Mouse (Mus musculus) spleen, postnatal 10 days (tissue): ENCODE data around the gene Pgm2.

ENCODE experiments used
- DNase-seq, 2 experiments: peaks; one replicate each; pipeline ENCODE4 v3.0.0; 2021 to 2022; ENCODE audit warnings: low spot score in 2 of 2

Gene Pgm2

GRCm38 (mm10) chr5:64092748-64093292, at the start of gene Pgm2:
Gene Pgm2 (plus strand): TSS chr5:64092950.
- peak; percentile 76 to 87 for DNase-seq

GRCm38 (mm10) chr5:64043694-64044453, 48.9 kb upstream of the Pgm2 start:
- no peak for DNase-seq

- DNase-seq = peak in 1 of 2 experiments; percentile 25
These were observed 48.0 kb upstream of the Pgm2 start for GRCm38 (mm10) chr5:64044790-64045189.

GRCm38 (mm10) chr5:64045502-64045901, 47.2 kb upstream of the Pgm2 start:
- no peak for DNase-seq

DNA sequence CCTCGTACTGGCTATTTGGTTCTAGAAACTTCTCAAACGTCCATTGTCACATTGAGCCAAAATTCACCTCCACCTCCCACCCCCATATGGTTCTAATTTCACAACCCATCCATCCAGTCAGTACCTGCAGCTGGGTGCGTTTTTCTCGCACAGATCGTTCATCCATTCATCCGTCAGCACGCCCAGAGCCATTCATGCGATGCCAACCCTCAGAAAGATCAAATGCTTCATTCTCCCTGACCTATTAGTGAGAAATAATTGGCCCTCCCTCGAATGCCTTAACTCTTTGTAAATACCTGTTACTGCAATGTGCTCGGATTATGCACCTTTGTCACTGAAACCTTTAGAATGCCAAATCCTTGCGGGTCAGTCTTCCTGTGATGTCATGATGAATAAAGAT, 45.8 kb upstream of the Pgm2 start:
- no peak for DNase-seq

DNA sequence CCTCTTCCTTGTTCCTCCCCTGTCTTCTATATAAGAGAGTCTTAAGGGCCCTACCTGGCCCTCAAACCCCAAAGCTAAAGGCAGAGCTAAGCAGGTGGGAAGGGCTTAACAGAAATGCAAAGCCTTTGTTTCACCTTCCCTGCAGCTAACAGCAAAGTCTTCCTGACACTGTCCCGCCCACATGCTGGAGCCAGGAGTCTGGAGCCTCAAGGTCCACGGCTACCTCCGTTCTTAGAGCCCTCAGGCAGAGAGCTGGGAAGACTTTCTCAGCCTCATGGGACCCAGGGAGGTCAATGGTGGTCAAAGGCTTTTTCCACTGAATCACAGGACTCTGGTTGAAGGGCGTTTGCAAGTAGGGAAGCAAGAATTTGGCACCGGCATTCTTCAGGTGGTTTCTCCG, 44.8 kb upstream of the Pgm2 start:
- DNase-seq = no peak

DNA sequence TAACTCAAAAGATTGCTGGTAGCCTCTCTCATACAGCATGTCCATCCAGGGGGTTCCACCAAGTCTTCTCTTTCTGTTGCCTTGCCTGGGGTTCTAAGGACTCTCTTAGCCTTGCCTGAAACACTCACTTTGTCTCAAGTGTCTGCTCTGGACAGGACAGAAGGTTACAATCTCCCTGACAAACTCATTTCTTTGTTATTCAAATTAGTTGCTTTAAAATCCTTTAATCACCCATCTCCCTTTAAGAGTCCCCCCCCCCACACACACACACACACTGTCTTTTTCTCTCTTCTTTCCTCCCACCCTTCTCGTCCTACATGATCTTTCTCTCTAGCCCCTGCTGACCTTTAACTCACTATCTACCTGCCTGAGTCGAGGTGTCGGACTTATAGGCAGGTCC, 44.1 kb upstream of the Pgm2 start:
- no peak for DNase-seq

DNA sequence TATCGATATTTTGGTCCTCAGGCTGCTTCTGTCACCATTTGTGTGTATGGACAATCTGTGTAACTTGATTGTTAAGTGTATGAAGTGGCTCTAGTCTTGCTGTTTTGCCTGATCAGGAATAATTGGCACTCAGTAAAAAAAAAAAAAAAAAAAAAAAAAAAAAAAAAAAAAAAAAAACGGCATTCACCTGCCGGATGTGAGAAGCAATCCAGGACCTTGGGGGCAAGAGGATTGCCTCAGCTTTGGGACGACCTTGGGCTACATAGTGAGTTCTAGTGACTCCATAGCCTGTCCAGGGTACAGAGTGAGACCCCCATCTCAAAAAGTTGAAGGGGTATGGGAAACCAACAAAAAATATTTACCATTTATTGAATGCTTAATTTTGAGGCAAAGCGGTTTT, 43.5 kb upstream of the Pgm2 start:
- no peak for DNase-seq

DNA sequence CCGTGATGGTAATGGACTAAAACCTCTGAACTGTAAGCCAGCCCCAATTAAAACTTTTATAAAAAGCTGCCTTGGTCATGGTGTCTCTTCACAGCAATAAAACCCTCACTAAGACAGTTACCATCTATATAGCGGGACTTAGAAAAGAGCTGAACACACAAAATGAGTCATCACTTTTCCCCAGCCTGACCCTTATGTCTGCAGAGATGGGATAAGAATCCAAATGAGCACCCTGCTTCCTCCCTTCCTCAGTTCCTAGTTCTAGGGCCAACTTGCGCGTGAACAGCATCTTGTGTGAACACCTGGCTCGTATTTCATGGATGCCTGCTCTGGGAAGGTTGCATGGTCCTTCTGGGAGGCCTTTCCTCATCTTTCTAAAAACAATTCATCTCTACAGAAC, 39.7 kb upstream of the Pgm2 start:
- no peak for DNase-seq

DNA sequence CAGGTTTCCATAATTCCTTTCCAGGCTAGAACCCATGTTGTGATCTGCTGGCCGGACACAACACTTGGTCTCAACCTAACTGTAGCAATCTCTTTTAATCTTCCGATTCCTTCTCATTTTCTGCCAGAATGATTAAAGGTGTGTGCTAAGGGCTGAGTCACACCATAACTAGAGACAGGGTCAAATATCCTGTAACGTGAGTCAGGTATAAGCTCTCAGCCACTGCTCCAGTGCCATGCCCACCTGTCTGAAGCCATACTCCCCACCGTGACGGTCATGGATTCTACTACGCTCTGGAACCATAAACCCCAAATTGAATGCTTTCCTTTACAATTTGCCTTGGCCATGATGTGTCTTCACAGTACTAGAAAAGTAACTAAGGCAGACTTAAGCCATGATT, 36.5 kb upstream of the Pgm2 start:
- DNase-seq = no peak

DNA sequence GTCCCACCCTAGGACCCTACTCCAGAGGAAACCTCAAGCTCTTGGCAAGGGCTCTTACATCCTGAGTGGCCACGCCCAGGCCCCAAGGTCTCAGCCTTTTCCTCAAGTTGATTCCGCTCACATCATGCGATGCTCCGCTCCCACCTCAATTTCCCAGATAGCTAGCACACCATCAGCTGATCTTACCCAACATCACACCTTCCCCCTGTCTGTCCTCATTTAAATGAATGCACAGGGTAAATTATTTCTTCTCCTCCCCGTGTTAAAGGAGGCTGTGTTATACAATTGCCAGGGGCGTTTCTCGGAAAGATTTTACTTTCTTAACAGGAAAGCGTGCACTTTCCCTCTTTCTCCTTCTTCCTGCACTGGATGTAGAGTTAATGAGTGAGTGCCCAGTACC, 31.9 kb upstream of the Pgm2 start:
- no peak for DNase-seq

DNA sequence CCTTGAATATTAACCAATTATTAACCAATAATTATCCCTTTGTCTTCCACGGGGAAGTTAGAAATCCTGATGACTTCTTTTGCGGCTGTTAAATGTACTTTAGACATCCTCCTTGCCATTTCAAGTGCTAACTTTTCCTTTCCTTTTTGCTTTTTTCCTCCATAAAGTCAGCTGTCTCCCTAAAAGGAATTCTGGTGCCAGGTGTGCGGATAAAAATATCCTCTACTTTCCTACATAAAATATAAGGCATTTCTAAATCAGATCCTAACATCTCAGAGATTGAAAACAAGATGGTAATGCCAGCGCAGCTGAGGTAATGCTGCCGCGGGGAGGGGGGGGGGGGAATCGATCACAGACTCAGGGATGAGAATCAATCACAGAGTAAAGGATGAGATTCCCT, 31.1 kb upstream of the Pgm2 start:
- no peak for DNase-seq

DNA sequence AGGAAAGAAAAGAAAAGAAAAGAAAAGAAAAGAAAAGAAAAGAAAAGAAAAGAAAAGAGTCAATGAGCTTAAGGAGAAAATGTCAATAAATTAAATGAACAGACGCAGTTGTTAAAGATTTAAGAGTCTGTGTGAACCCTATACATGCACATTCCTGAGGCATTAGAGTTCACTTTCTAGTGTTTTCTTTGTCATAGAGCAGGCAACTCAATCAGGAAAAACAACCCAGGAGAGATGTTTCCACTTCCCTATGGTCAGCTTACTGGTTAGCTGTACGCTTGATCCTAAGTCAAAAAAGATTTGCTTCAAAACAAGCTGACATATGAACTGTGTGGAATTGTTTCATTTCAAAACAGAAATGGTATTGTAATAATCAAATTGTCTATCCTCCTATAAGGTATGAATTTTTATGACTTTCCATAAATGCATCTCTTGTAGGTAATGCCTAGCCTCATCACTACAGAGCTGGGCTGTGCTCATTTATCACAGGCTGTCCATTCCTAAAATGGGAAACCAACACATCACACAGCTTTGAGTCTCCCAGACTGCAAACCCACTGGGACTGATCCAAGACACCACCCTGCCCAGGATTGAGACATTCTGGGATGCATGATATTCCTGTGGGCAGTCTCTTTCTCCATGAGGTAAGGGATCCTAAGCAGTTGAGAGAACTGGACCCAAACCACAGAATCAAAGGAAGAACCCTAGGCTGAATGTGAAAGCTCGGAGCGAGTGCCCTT, 29.7 kb upstream of the Pgm2 start:
- DNase-seq = no peak

GRCm38 (mm10) chr5:64063622-64064355, 29.0 kb upstream of the Pgm2 start:
- DNase-seq = no peak

GRCm38 (mm10) chr5:64064401-64064800, 28.3 kb upstream of the Pgm2 start:
- DNase-seq = no peak

DNA sequence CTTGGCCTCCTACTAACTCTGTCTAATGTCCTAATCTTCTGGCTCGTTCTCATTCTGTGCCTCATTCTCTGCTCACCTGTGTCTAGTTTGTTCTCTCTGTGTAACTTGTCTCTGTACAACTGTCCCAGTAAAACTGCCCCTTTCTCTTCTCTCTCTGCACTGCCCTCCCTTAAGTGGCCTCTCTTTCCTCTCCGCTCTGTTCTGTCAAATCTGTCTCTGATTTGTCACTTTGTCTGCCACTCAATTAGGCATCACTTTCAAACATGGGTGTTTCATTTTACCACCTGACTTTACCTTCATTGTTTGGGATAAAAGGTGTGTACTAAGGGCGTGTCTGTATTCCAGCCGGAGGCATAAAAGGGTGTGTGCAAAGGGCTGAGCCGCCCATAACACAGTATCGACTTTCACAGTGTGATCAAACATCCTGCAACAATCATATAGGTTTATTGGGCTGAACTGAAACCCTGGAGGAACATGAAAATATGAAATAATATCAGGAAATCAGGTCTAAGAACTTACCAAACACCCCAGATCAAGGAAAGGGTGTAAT, 27.2 kb upstream of the Pgm2 start:
- DNase-seq = no peak

DNA sequence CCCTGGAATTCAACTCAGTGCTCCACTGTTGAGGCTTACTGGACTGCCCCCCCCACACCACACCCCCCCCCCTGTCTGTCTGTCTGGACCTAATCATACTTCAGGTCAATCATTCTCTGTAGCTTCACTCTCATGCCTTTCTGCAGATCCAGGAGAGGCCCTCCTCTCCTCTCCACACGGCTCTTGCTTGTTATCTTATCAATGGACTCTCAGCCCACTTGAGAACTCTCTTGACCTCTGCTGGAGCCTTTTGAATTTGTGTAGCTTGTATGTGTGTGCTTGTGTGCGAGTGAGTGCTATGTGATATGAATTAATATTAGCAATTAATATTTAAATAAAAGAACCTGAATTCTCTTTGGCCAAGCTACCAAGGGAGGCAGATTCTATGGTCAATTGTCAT, 26.6 kb upstream of the Pgm2 start:
- DNase-seq = no peak

DNA sequence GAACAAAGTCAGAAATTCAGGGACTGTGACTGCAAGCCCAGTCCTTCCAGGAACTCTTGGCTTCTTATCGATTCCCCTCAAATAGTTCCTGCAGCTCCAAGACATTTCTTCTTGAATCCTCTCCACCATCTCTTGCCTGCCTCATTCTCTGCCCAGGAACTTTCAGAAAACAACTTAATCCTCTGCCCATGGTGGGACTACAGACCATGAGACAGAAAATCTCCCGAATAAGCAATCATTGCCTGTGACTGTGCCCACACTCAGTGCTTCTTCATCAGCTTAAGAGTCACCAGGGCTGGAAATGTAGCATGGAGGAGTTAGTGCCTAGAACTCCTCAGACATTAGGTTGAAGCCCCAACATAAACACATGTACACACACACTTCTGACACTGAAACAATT, 25.2 kb upstream of the Pgm2 start:
- no peak for DNase-seq

DNA sequence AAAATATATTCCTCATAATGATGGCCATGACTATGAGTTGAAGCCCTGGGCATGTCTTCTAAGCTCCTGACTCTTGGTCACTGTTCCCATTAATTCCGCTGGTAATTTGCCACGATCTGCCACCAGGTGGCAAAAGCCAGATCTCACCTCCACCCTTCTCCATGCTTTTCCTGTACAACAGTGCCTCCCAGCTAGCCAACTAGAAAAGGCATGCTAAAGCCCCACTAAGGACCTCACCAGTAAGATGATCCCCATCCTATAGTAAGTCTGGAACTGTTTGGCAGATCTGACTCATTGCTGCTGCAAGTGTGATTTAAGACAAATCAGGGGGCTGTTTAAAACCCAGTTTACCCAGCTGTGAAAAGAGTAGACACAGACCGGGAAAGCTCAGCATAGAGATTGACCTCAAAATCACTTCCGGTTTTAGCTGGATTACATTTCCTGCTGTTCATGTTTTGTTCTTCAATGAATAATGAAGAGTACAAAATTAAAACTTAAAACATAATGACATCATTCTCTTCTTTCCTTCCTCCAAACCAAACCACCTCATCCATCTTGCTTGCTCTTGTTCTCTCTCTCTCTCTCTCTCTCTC, 22.6 kb upstream of the Pgm2 start:
- peak; percentile 20 to 67 for DNase-seq

- DNase-seq = no peak
These were observed 21.8 kb upstream of the Pgm2 start for GRCm38 (mm10) chr5:64070742-64071476.

DNA sequence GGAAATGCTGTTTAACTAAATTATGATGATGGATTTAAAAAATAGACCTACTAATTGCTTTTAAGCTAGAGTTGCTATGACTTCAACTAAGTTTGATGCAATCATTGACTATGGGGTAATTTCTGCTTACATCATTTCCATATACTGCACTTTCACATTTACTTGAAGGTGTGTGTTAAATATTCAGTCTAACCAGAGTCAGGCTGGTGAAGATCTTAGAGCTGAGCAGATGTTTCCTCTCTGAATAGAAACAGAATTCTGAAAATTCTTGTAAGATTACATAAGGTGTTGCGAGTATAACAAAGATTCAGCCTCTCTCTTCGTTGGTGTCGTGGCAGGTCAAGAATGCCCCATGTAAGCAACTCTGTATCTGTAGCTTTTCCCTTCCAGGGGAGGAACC, 18.3 kb upstream of the Pgm2 start:
- DNase-seq = no peak
